Mouse (Mus musculus) erythroblast, embryonic 14.5 days (primary cell): ENCODE data around the gene Supt4a. TPM values are rescaled to one million over a fixed set of nuclear protein-coding genes. Genes with fewer than 3 reads are reported as not detected.

Experiments used
- H3K27me3 ChIP-seq: 2 replicates; pipeline ENCODE4 v1.6.1; 2012; ENCODE audit warnings: inconsistent platforms; ENCODE audit not compliant: control insufficient read depth
- H3K36me3 ChIP-seq: 2 replicates; pipeline ENCODE4 v1.6.1; 2012; ENCODE audit warnings: mild to moderate bottlenecking, inconsistent platforms; ENCODE audit not compliant: control insufficient read depth
- H3K4me1 ChIP-seq: 2 replicates; pipeline ENCODE4 v1.6.1; 2012; ENCODE audit warnings: inconsistent platforms; ENCODE audit not compliant: control insufficient read depth
- H3K4me3 ChIP-seq: replicated peaks from 2 replicates; pipeline ENCODE3; 2012; ENCODE audit warnings: moderate library complexity, mild to moderate bottlenecking, inconsistent platforms
- H3K9me3 ChIP-seq: 2 replicates; pipeline ENCODE4 v1.6.1; 2012; ENCODE audit warnings: low read length, inconsistent platforms, mixed read lengths; ENCODE audit not compliant: control insufficient read depth
- GATA1 ChIP-seq: IDR thresholded peaks from 2 replicates; pipeline ENCODE4 v1.6.1; 2012; ENCODE audit warnings: low read length, inconsistent platforms, mixed read lengths
- TAL1 ChIP-seq: IDR thresholded peaks from 3 replicates; pipeline ENCODE4 v1.6.1; 2012; ENCODE audit warnings: low read length, inconsistent platforms, mixed read lengths
- polyA plus RNA-seq: library from polyadenylated mRNA; stranded (reverse); fragments of >175 nt; gene quantifications from 2 replicates; pipeline ENCODE4 v1.2.3, GENCODE M21; 2012

The Supt4a gene
- polyA plus RNA-seq, 1 experiment = 4.3 TPM

DNA sequence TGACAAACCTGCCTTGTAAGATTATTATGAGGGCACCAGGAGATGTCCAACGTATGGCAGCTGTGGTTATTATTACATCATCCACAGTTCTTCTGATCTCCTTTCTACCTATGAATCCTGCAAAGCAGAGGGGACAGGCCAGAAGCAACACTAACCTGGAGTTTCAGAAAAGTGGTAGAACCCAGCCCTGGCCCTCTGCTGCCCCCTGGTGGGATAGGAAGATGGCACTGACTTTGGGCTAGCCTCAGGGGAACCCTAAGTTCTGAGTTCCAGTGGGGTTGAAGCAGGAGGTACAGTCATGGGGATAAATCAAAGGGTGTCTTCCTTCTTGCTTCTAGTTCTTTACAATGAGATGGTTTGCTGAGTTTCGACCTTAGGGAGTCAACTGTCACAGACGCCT, 33.6 kb downstream of the Supt4a start:
- Histone ChIP-seq H3K4me1 (no peaks in the 10 kb centered on the region; the same call in 1 of the 2 replicates), H3K4me3 (no peak overlapping the region), H3K36me3 (no peaks in the 10 kb centered on the region), H3K27me3 (peaks cover 16% of the 10 kb centered on the region), H3K9me3 (no peaks in the 10 kb centered on the region)
- TF ChIP-seq GATA1 (no peak), TAL1 (no peak)

DNA sequence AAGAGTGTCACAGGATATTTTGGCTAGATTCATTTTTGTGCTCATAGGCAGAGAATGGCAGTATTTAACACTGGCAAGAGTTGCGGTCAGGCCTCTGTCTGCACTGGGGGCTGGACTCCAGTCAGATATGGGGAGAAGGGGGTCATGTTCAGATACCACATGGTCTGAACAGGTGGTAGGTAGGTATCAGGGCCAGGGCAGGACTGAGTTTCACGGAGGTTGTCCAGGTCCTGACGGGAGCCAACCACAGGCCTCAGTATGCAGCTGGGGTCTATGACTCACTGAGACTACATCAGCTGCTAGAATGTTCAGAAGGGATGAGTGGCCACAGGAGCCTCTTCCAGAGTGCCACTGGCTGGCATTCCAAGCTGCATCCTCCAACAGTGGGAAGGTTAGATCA, 35.0 kb downstream of the Supt4a start:
- no peaks in the 10 kb centered on the region for H3K36me3 ChIP-seq
- no peak for TF ChIP-seq TAL1
- no peak for TF ChIP-seq GATA1

DNA sequence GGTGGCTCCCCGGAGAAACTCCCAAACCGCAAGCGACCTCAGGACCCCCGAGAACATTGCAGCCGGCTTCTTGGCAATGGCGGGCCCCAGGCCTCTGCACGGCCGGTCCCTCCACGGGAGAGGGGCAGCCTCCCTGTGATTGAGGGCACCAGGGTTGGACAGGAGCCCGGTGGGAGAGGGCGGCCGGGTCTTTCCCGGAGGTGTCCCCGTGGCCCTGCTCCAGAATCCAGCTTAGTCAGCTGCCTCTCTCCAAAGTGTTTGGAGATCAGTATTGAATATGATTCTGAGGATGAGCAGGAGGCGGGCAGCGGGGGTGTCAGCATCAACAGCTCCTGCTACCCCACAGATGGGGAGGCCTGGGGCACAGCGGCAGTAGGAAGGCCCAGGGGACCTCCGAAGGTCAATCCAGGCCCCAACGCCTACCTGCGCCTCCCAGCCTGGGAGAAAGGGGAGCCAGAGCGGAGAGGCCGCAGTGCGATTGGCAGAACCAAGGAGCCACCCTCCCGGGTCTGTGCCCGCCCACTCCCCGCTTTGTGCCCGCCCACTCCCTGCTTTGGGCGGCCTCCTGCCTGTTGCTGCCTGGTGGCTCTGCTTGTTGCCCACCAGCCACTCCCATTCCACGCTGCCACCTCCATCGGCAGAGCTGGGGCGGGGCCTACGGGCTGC, 40.9 kb downstream of the Supt4a start:
- Histone ChIP-seq H3K27me3 (peaks cover 19% of the 10 kb centered on the region), H3K4me3 (peak overlapping the region; percentile 38), H3K9me3 (no peaks in the 10 kb centered on the region), H3K4me1 (peaks cover 14% of the 10 kb centered on the region), H3K36me3 (no peaks in the 10 kb centered on the region)
- TF ChIP-seq TAL1 (no peak), GATA1 (no peak)

More for the DNA sequence above, 35.0 kb downstream of the Supt4a start:
- H3K4me1 ChIP-seq = no peaks in the 10 kb centered on the region
- H3K4me3 ChIP-seq = no peak overlapping the region
- H3K27me3 ChIP-seq = peaks cover 5% of the 10 kb centered on the region
- no peaks in the 10 kb centered on the region for H3K9me3 ChIP-seq

DNA sequence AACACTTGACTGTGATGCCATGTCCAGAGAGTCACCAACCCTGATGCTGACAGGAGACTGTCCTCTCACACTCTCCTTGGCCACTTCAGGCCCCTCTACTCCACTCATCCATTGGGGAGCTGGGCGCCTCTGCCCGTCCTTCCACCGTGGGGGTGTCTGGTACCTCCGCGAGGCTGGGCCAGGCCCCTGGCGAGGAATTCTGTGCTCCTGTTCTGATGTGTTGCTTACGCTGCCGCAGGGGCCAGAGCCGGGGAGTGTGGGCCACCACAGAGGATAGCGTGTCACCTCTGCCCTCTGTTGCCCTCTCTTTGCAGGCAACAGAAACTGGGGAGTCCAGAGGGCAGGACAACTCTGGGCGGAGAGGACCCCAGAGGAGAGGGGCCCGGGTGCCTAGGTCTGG, 41.6 kb downstream of the Supt4a start:
- H3K36me3 ChIP-seq = no peaks in the 10 kb centered on the region
- H3K27me3 ChIP-seq = peaks cover 19% of the 10 kb centered on the region
- TF ChIP-seq GATA1 (no peak), TAL1 (no peak)
- no peaks in the 10 kb centered on the region for H3K9me3 ChIP-seq
- peaks cover 17% of the 10 kb centered on the region for H3K4me1 ChIP-seq
- H3K4me3 ChIP-seq = no peak overlapping the region

DNA sequence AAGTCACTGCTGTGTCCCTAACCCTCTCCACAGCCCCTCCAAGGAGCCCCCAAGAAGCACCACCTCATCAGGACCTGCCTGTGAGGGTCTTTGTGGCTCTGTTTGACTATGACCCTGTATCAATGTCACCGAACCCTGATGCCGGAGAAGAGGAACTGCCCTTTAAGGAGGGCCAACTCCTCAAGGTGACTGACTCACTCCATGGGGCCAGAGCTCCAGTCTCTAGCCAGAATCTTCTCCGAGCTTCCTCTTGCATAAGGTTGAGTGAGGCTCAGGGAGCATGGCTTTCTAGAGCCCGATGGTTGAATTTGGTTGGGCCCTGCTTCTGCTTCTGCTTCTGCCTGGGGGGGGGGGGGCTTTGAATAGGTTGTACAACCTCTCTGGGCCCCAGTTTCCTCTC, 42.0 kb downstream of the Supt4a start:
- H3K36me3 ChIP-seq = no peaks in the 10 kb centered on the region
- H3K4me3 ChIP-seq = no peak overlapping the region
- H3K4me1 ChIP-seq = peaks cover 17% of the 10 kb centered on the region
- H3K27me3 ChIP-seq = peaks cover 19% of the 10 kb centered on the region
- TF ChIP-seq GATA1 (no peak), TAL1 (no peak)
- no peaks in the 10 kb centered on the region for H3K9me3 ChIP-seq

DNA sequence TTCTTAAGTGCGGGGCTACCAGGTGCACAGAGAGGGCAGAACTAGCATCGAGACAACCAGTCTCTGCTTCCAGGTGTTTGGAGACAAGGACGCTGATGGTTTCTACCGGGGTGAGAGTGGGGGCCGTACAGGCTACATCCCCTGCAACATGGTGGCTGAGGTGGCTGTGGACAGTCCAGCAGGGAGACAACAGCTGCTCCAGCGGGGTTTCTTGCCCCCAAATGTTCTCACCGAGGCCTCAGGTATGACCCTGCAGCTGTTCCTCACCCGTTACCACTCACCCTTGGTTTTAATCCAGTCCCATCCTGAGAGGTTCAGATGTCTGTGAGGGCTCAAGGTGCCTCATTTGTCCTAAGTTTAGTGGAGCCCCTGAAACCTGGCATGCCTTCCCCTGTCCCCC, 42.8 kb downstream of the Supt4a start:
- H3K27me3 ChIP-seq = peaks cover 19% of the 10 kb centered on the region
- H3K4me1 ChIP-seq = peaks cover 17% of the 10 kb centered on the region
- H3K4me3 ChIP-seq = no peak overlapping the region
- TF ChIP-seq TAL1 (no peak), GATA1 (no peak)
- no peaks in the 10 kb centered on the region for H3K9me3 ChIP-seq
- no peaks in the 10 kb centered on the region for H3K36me3 ChIP-seq

DNA sequence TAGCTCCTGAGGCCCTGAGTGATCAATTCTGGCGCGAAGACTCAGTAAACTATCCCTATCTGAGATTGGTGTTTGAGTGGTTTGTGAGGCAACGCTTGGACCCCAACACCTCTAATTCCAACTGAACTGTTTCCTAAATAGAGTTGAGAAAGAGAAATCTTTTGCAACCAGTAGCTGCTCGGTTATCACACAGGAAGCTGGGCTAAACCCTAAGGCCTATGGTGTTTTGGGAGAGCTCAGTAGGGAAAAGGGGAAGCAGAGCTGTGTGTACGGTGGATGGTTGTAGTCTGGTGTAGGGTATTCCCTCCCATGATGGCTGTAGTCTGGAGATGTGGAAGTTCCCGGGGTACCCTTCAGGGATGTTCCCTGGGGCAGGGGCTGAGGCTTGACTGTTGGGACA, 52.7 kb downstream of the Supt4a start:
- no peak for TF ChIP-seq GATA1
- no peak for TF ChIP-seq TAL1

More for the DNA sequence above, 52.7 kb downstream of the Supt4a start:
- Histone ChIP-seq H3K4me1 (no peaks in the 10 kb centered on the region), H3K27me3 (peaks cover 10% of the 10 kb centered on the region), H3K9me3 (no peaks in the 10 kb centered on the region), H3K4me3 (no peak overlapping the region), H3K36me3 (no peaks in the 10 kb centered on the region)

Other genes starting within 250 kb of the Supt4a start
- not detected in 2 replicates for gene Gm11492, start 170.9 kb upstream of the Supt4a start, polyA plus RNA-seq
- 0.08 and 0.09 TPM in 2 replicates for gene Sept4, start 168.6 kb upstream of the Supt4a start, polyA plus RNA-seq
- 0.20 and 0.53 TPM in 2 replicates for gene Mtmr4, start 145.4 kb upstream of the Supt4a start, polyA plus RNA-seq
- gene Hsf5, start 120.4 kb upstream of the Supt4a start, polyA plus RNA-seq = not detected in 2 replicates
- gene Rnf43, start 74.8 kb upstream of the Supt4a start, polyA plus RNA-seq = 0.08 and 0.64 TPM in 2 replicates
- gene Tspoap1, start 23.0 kb downstream of the Supt4a start, polyA plus RNA-seq = 0.47 and 0.71 TPM in 2 replicates
- gene Mpo, start 56.0 kb downstream of the Supt4a start, polyA plus RNA-seq = 3.6 and 4.5 TPM in 2 replicates
- not detected in 2 replicates for gene Lpo, start 90.7 kb downstream of the Supt4a start, polyA plus RNA-seq
- gene Mks1, start 115.7 kb downstream of the Supt4a start, polyA plus RNA-seq = 0.04 and 0.28 TPM in 2 replicates
- gene Epx, start 138.0 kb downstream of the Supt4a start, polyA plus RNA-seq = 0.05 and 0.26 TPM in 2 replicates
- not detected in 2 replicates for gene Olfr462, start 154.7 kb downstream of the Supt4a start, polyA plus RNA-seq
- 0.04 TPM in 1 of 2 replicates, not detected in the other for gene Olfr463, start 159.8 kb downstream of the Supt4a start, polyA plus RNA-seq
- gene Olfr464, start 183.4 kb downstream of the Supt4a start, polyA plus RNA-seq = 0.05 TPM in 1 of 2 replicates, not detected in the other
- 3.0 and 3.3 TPM in 2 replicates for gene Dynll2, start 250.0 kb downstream of the Supt4a start, polyA plus RNA-seq